Mouse (Mus musculus) urinary bladder, adult 18-20 months (tissue): ENCODE measurements around the gene Mrgprx1.

Source experiments
- DNase-seq, 2 experiments: peaks; one replicate each; pipeline ENCODE4 v3.0.0; 2022; ENCODE audit warnings: low spot score in 2 of 2, mixed read lengths in 2 of 2

Gene Mrgprx1

DNA sequence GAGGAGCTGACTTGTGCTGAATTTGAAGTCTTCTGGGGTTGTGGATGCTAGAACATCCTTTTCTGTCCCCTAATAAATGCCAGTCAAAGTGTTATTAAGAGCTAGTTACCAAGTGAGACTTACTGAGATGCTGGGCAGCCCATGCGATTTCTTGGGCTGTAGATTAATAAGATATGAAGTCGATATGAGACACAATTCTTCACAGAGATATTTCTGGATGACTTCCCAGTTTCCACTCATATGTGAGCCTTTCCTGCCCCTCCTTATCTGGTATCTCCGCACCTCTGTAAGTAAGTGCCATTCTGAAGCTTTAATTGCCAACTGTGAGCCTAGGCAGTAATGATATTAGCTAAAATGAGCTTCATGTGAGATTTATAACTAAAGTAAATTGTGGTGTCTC is at the start of gene Mrgprx1:
Mrgprx1 (minus strand) TSS at position 101 of the 400 bp plus-strand sequence.
- DNase-seq = no peak

DNA sequence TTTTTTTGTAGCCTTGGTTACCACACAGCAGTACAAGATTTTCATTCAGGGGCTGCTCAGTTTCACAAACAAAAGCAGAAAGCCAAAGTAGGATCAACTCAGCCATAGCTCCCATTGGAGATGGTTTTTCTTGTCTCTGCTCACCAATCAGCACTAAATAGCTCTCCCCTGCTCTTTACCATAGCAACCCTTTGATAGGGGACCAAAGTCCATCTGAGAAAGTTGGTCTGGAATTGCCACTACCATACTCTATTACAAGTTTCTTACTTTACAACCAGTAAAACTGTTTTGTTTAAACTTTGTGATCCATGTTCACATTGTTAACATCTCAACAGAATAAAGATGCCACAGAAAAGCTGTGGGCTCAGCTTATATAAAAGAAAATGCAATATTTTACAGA is 48.1 kb upstream of the Mrgprx1 start:
- DNase-seq = no peak

DNA sequence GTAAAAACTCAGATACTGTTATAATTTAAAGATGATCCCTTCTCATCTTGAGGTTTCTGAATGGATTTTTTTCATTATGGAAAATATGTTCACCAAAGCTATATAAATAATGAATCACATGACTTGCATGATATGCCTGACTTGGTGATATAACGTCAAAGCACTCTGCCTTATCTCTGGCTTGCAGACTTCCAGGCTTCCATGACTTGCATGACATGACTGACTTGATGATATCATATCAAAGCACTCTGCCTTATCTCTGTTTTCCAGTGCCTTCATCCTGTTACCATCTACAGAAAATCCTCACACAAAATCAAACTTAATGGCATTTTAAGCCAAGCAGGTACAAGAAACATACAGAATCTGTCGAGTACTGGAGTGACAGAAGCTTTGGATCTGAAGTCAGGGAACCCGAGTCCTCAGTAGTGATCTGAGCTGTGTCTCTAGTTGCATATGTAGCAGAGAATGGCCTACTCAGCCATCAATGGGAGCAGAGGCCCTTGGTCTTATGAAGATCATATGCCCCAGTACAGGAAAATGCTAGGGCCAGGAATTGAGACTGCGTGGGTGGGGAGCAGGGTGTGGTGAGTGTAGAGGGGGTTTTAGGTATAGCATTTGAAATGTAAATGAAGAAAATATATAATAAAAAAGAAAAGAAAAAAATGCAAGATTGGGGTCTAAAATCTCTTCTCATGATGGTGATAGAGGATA is 19.2 kb upstream of the Mrgprx1 start:
- DNase-seq = no peak

DNA sequence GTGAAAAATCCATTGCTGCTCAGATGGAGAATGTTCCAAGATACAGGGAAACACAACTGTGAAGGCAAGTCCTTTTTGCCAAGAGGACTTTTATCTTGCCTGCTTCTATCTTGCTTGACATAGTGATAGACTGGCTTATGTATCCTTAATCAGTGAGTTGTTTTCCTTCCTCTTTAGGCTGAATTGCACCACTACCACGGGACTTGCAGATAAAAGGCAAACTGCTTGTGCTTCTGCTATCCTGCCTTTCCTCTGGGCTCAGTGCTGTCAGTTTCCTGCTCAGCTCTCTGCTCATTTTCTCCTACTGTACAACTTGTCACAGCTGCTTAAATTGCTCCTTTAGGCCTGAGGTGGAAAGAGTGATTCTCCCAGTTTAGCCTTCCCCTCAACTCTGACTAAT is 16.6 kb upstream of the Mrgprx1 start:
- no peak for DNase-seq

DNA sequence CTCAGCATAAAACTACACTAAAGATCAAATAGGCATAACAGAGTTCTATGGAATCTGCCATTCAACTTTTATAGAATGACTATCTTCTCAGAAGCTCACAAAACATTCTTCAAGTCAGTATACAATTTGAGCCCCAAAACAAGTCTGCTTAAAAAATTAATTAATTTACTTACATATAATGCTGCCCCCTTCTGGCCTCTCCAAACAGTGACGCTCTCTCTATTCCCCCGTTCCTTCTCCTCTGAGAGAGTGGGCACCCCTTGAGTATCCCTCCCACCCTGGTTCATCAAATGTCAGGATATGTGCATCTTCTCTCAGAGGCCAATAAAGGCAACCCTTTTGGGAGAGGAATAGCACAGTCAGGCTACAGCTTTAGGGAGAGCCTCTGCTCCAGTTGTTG is 9.5 kb downstream of the Mrgprx1 start:
- no peak for DNase-seq

DNA sequence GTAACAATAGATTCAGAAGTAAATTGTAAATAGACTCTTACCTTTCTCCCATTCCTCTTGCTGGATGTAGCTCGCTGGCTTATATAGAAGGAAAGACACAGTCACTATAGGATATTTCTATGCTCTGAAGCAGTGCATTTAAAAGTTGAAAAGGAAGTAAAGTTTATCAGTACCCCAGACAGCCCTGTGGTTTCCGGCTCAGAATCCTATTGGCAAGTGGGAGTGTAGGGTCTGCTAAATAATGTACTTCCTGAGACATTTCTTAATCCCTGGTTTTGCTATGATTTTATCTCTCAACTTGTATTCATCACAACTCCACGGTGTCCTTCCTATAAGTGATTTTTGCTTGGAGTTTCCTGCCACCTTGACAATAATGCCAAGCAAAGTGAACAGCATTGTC is 31.7 kb downstream of the Mrgprx1 start:
- DNase-seq = no peak

DNA sequence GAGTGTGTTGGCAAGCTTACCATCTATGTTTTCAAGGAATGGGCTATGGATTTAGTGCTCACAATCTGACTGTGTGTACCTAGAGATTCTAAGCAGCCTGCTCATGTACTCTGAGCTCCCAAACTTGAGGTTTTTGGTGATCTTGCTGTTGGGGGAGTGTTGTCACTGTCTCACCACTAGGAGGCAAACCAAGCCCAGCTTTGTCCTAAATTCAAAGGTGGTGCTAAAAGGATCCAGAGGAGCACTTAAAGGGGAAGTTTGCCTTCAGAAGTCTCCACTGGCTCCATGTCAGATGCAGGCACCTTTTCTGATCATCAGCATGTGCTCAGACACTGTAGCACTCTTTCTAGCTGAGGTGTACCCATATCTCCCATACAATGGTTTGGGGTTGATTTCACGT is 40.6 kb downstream of the Mrgprx1 start:
- DNase-seq = no peak

DNA sequence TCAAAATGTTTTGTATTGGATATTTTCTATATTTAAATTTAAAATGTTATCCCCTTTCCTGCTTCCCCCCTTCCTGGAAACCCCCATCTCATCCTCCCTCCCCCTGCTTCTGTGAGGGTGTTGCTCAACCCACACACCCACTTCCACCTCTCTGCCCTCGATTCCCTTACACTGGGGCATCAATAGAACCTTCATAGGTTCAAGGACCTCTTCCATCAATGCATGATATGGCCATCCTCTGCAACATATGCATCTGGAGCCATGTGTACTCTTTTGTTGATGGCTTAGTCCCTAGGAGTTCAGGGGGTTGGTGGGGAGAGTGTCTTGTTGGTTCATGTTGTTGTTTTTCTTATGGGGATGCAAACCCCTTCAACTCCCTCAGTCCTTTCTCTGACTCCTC is 45.4 kb downstream of the Mrgprx1 start, which contains the start of gene Mrgpra4:
Mrgpra4 (minus strand) TSS at position 101 of the 400 bp plus-strand sequence.
- DNase-seq = no peak
